8 mouse cellular contexts compared by ENCODE assay signal in genomic region chr9:95954585-95955461, GRCm38 (mm10). TPM values are rescaled to one million over a fixed set of nuclear protein-coding genes. Genes with fewer than 3 reads are reported as not detected.
DNase-seq lines count a peak whose midpoint lies in the region; ATAC-seq lines count a peak whose summit lies in the region.

Gene Xrn1, plus strand, starts transcription at chr9:95954760.

- peak within 1 kb of the TSS; percentile 88 for H3K9ac ChIP-seq in intestine, embryonic 14.5 days (ENCODE audit: low read length)

- no peaks in the 10 kb centered on the region for H3K4me1 ChIP-seq in intestine, embryonic 14.5 days (replicated peaks; ENCODE audit: control insufficient read depth, insufficient read depth, low read length)

- intact Hi-C loops in left cerebral cortex, postnatal 14 days (cut with DNase I) = no loop called here

- H3K4me2 ChIP-seq in intestine, embryonic 14.5 days (ENCODE audit: low read length) = peak within 1 kb of the TSS; percentile 71

- no peaks in the 10 kb centered on the region for H3K9me3 ChIP-seq in intestine, embryonic 14.5 days (ENCODE audit: control insufficient read depth, low read length)

- DNase-seq in adrenal gland, adult (ENCODE audit: inconsistent age in 2 of 2, low spot score in 1 of 2) = peak; percentile 93 to 98
- DNase-seq in embryo, embryonic 10.5 days (ENCODE audit: low spot score) = peak; percentile 96
- peak; percentile 88 for DNase-seq in gastrocnemius, postnatal 25 days
- peak; percentile 97 for DNase-seq in intestine, embryonic 14.5 days (ENCODE audit: low spot score)
- DNase-seq in left cerebral cortex, postnatal 14 days (ENCODE audit: low spot score in 2 of 2) = peak; percentile 90 to 91
- peak; percentile 93 for DNase-seq in mesoderm, embryonic 11.5 days (ENCODE audit: low read depth, low spot score)
- peak; percentile 84 for DNase-seq in right cerebral cortex, postnatal 36 days (ENCODE audit: low spot score in 2 of 2)
- DNase-seq in yolk sac, embryonic 10.5 days (ENCODE audit: low spot score) = peak; percentile 91

- peak within 1 kb of the TSS; percentile 91 for H3K27ac ChIP-seq in intestine, embryonic 14.5 days (ENCODE audit: low read depth)

- peak; percentile 99 for ATAC-seq in intestine, embryonic 14.5 days (replicated peaks; ENCODE audit: low FRiP score, low TSS enrichment, low read depth)

- no peaks in the 10 kb centered on the region for H3K27me3 ChIP-seq in intestine, embryonic 14.5 days (replicated peaks; ENCODE audit: control insufficient read depth, insufficient read depth, low read length)

- under 1% methylated on average over 57 of the region's 57 CpGs for WGBS in intestine, embryonic 14.5 days

- peaks cover 19% of the 10 kb centered on the region; the same call in 1 of the 2 replicates for H3K36me3 ChIP-seq in intestine, embryonic 14.5 days (ENCODE audit: control insufficient read depth, insufficient read depth, low read length)

- peak within 1 kb of the TSS; percentile 65 for H3K4me3 ChIP-seq in intestine, embryonic 14.5 days (ENCODE audit: low read depth, low read length)

RNA-seq across cellular contexts. Expression of gene Xrn1, which starts in this region (rescaled TPM):
- 1 to 10 TPM; 8.1 to 9.2 TPM for total RNA-seq in gastrocnemius, postnatal 25 days (2021)
- polyA plus RNA-seq in intestine, embryonic 14.5 days (2014; fragmentation: Nextera tagmentation; extraction: Ambion mirVana) = 19.4 and 22.0 TPM in 2 replicates
- 10 to 100 TPM; 23.5 to 24.0 TPM for total RNA-seq in left cerebral cortex, postnatal 14 days (2021)

Comparison
In these comparisons a context has a peak if more than half of its experiments do, and no peak if none do; other contexts are left out.
1. Peak in every context shown above with its lines: DNase-seq, ATAC-seq, H3K4me3 ChIP-seq and H3K27ac ChIP-seq.